Mouse (Mus musculus) forebrain, embryonic 10.5 days (tissue): ENCODE results near the gene Wdr59. TPM values are rescaled to one million over a fixed set of nuclear protein-coding genes. Genes with fewer than 3 reads are reported as not detected.

Experiments used
- DNase-seq: peaks from one replicate; pipeline ENCODE4 v3.0.0-alpha.2; 2017; ENCODE audit warnings: low spot score; ENCODE audit errors: extremely low spot score
- H3K27ac ChIP-seq: fragments of 300-500 bp; sonication (generic); 2 replicates; pipeline ENCODE4 v1.5.1; 2016; ENCODE audit warnings: mild to moderate bottlenecking
- H3K27me3 ChIP-seq: fragments of 300-500 bp; sonication (generic); 2 replicates; pipeline ENCODE4 v1.6.1; 2016; ENCODE audit warnings: mild to moderate bottlenecking; ENCODE audit not compliant: poor library complexity, severe bottlenecking
- H3K36me3 ChIP-seq: fragments of 300-500 bp; sonication (generic); replicated peaks from 2 replicates; pipeline ENCODE4 v1.6.1; 2016; ENCODE audit warnings: mild to moderate bottlenecking, moderate library complexity
- H3K4me1 ChIP-seq: fragments of 300-500 bp; sonication (generic); 2 replicates; pipeline ENCODE4 v1.6.1; 2016
- H3K4me3 ChIP-seq: fragments of 300-500 bp; sonication (generic); 2 replicates; pipeline ENCODE4 v1.5.1; 2016; ENCODE audit warnings: mild to moderate bottlenecking, moderate library complexity
- H3K9me3 ChIP-seq: fragments of 300-500 bp; sonication (generic); 2 replicates; pipeline ENCODE4 v1.6.1; 2016; ENCODE audit warnings: mild to moderate bottlenecking, moderate library complexity
- WGBS: fragments of 180-500 bp; shearing (Covaris S2); methylation state at CpG from one replicate; pipeline ENCODE4 v1.1.7; 2016; 5-methylcytosine and 5-hydroxymethylcytosine counted together
- polyA plus RNA-seq: library from polyadenylated mRNA; unstranded; fragments of >200 nt; fragmentation: Nextera tagmentation; extraction: Ambion mirVana; gene quantifications from 2 replicates; pipeline ENCODE4 v1.2.1, GENCODE M21; 2016

The Wdr59 gene
- polyA plus RNA-seq, 1 experiment from 2014 or later = 5.7 TPM

DNA sequence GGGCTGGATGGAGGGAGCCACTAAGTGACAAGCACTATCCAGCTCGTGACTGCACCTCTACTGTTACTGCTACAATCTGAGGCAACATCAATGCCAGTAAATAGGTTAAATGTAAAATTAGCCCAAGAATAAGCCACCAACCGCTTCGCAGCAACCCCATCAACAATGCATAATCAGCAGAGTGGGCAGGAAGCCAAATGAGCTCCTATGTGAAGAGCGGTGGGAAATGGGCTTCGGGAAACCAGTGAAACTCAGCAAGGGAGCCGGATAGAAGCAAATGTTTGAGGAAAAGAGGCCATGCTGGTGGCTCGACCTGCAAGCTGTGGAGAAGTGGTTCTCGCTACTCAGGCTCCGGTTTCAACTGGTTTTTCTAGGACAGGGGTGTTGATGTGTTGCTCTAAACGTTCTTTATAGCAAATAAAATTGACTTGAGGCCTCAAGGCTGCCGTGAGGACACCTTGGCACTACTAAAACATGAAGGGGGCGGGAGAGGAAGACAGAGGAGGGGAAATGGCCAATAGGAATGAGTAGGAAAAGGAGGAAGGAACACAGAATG is 50.3 kb downstream of the Wdr59 start:
- Histone ChIP-seq H3K27ac (no peak overlapping the region), H3K4me1 (peaks cover 10% of the 10 kb centered on the region; the same call in 1 of the 2 replicates)
- WGBS = 91% methylated on average over 12 of the region's 12 CpGs

DNA sequence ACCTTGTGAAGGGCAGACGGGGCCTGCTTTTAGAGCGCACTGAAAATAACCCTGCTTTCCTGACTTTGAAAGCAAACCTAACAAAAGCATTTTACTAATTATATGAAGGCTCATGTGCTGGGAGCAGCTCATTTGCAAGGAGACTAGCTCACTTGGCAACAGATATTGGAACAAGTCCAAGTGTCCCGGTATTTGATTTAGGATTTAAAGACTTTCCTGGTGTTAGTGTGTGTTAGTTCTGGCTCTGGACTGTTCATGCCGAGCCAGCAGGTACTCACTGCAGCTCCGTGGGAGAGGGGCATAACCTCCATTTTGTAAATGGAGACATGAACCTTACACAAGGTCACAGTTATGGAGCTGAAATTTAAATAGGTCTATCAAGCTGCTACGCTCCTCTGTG is 52.9 kb downstream of the Wdr59 start:
- peaks cover 12% of the 10 kb centered on the region for H3K36me3 ChIP-seq
- no peaks in the 10 kb centered on the region for H3K9me3 ChIP-seq
- H3K27ac ChIP-seq = no peak overlapping the region
- 82% methylated on average over 6 of the region's 6 CpGs for WGBS
- no peaks in the 10 kb centered on the region for H3K27me3 ChIP-seq
- H3K4me1 ChIP-seq = peaks cover 10% of the 10 kb centered on the region; the same call in 1 of the 2 replicates
- H3K4me3 ChIP-seq = no peak overlapping the region
- DNase-seq = no peak

More for the DNA sequence above, 50.3 kb downstream of the Wdr59 start:
- Histone ChIP-seq H3K9me3 (no peaks in the 10 kb centered on the region), H3K36me3 (peaks cover 13% of the 10 kb centered on the region), H3K4me3 (no peak overlapping the region), H3K27me3 (no peaks in the 10 kb centered on the region)
- DNase-seq = no peak

DNA sequence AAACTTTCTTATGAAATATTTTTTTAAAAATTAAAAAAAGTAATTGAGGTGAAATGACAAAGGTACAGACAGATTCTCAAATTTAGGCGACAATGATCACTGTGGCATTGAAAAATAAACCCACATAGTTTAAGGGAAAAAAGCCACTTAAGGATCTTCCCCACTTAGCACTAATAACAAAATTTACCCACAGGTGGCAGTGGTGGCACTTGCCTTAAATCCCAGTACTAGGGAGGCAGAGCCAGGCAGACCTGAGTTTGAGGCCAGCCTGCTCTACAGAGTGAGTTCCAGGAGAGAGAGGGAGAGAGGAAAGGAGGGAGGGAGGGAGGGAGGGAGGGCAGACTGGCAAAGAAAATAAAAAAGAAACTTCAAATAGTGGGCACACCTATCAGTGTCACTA is 56.6 kb downstream of the Wdr59 start:
- H3K36me3 ChIP-seq = peaks cover 12% of the 10 kb centered on the region
- H3K9me3 ChIP-seq = no peaks in the 10 kb centered on the region
- DNase-seq = no peak
- peaks cover 10% of the 10 kb centered on the region; the same call in 1 of the 2 replicates for H3K4me1 ChIP-seq
- no peaks in the 10 kb centered on the region for H3K27me3 ChIP-seq
- WGBS = 89% methylated on average over 1 of the region's 1 CpGs
- no peak overlapping the region for H3K27ac ChIP-seq
- no peak overlapping the region for H3K4me3 ChIP-seq

DNA sequence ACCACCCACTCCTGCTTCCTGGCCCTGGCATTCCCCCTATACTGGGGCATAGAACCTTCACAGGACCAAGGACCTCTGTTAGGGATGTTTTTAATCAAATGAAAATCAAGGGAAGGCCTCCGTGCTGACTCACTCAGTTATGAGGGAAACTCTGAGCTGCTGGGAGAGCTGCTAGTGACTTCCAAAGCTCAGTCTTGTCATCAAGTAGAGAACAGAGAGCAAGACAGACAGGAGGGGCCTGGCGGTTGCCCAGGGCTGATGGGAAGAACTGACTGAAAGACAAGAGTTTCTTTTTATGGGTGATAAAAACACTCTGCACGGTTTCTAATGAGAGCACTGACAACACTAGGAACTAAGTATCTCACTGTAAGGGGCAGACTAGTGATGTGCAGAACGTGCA is 57.4 kb downstream of the Wdr59 start:
- WGBS = 91% methylated on average over 4 of the region's 4 CpGs

DNA sequence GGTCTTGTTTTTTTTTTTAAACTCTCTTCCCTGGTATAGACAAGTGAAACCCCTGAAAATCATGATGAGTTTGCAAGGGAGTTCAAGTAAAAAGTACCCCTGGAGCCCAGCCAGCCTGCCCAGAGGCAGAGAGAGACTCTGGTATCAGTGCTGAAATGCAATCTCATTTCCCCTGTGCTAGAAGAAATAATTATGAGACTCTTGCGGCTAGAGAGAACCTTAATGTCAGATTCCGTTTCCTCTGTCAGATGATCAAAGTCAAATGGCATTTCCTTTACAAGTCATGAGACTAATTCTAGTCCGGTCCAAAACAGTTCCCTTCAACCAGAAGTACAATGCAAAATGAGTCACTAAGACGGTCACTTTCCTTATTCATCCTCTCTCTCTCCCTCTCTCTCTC is 72.2 kb downstream of the Wdr59 start:
- Histone ChIP-seq H3K36me3 (peaks cover 9% of the 10 kb centered on the region), H3K4me1 (no peaks in the 10 kb centered on the region), H3K4me3 (no peak overlapping the region), H3K27ac (no peak overlapping the region), H3K27me3 (no peaks in the 10 kb centered on the region), H3K9me3 (no peaks in the 10 kb centered on the region)
- no peak for DNase-seq
- 84% methylated on average over 4 of the region's 4 CpGs for WGBS

More for the DNA sequence above, 57.4 kb downstream of the Wdr59 start:
- H3K27ac ChIP-seq = no peak overlapping the region
- H3K27me3 ChIP-seq = no peaks in the 10 kb centered on the region
- H3K4me3 ChIP-seq = no peak overlapping the region
- H3K9me3 ChIP-seq = no peaks in the 10 kb centered on the region
- H3K36me3 ChIP-seq = peaks cover 14% of the 10 kb centered on the region
- DNase-seq = no peak
- peaks cover 10% of the 10 kb centered on the region; the same call in 1 of the 2 replicates for H3K4me1 ChIP-seq

DNA sequence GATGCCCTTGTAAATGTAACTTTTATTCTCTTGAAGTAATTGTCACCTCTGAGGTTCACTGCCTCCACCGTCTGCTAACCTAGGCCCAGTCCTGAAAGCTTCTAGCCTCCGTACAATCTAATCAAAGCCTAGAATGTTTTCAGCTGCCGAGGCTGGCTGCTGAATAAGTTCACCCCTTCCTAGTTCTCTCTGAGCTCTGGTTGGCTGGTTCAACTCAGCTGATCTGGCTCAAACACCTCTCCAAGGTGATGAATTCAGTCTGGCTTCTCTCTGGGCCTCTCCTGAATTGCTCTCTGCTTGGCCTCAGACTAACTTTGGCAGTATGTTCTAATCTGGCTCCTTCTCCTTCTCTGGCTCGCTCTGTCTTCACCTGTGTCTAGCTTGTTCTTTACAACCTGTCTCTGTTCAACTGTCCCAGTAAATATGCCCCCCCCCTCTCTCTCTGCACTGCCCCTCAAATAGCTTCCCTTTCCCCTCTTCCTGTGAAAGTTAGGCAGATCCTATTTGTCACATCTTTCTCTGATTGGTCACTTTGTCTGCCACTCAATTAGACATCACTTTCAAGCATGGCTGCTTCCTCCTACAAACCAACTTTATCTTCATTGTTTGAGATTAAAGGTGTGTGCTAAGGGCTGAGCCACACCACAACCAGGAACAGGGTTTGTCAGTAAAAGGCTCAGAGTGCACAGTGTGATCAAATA is 75.8 kb downstream of the Wdr59 start:
- peaks cover 9% of the 10 kb centered on the region for H3K36me3 ChIP-seq
- no peaks in the 10 kb centered on the region for H3K27me3 ChIP-seq
- WGBS = 83% methylated on average over 4 of the region's 4 CpGs
- H3K4me1 ChIP-seq = no peaks in the 10 kb centered on the region
- H3K27ac ChIP-seq = no peak overlapping the region
- no peak for DNase-seq
- H3K9me3 ChIP-seq = no peaks in the 10 kb centered on the region
- no peak overlapping the region for H3K4me3 ChIP-seq

DNA sequence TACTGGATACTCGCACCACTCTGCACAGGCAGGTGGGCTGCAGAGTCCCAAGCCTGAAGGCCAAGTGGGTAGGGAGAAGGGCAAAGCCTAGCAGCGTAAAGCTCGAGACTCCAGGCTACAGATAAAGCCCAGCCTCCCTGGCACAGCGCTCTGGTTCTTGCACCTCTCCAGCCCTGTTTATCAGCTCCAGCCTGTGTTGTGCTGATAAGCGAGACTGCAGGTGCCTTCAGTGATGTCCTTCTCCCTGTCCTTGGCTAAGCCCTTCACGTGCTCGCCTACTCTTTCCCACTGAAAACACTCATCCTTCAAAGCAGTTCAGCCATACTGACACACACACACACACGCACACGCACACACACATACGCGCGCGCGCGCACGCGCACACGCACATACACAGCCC is 76.3 kb downstream of the Wdr59 start:
- 87% methylated on average over 18 of the region's 18 CpGs for WGBS
- Histone ChIP-seq H3K27me3 (no peaks in the 10 kb centered on the region), H3K27ac (no peak overlapping the region), H3K4me1 (no peaks in the 10 kb centered on the region), H3K9me3 (no peaks in the 10 kb centered on the region), H3K36me3 (peaks cover 5% of the 10 kb centered on the region), H3K4me3 (no peak overlapping the region)
- no peak for DNase-seq

DNA sequence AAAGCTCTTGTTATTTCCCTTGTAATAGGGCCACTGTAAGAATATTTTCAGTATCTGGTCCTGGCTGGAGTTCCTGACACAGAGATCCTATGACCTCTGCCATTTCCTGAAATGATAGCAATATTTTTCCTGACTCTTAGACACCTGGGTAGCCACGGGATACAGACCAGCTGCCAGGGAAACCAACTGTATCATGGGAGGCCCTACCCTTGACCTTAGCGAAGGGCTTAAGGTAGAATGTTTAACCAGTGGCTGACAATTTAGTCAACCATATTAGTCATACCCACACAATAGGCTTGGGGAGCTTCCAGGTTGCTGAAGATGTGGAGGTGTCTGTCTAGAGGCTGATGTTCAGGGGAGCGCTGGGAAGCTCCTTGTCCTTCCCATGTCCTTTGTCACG is 77.6 kb downstream of the Wdr59 start:
- Histone ChIP-seq H3K4me1 (no peaks in the 10 kb centered on the region), H3K36me3 (0 out of 2 replicates have a peak, but pooled peaks cover 3% of the 10 kb centered on the region), H3K4me3 (no peak overlapping the region), H3K9me3 (no peaks in the 10 kb centered on the region), H3K27ac (no peak overlapping the region), H3K27me3 (no peaks in the 10 kb centered on the region)
- WGBS = 85% methylated on average over 4 of the region's 4 CpGs
- no peak for DNase-seq

DNA sequence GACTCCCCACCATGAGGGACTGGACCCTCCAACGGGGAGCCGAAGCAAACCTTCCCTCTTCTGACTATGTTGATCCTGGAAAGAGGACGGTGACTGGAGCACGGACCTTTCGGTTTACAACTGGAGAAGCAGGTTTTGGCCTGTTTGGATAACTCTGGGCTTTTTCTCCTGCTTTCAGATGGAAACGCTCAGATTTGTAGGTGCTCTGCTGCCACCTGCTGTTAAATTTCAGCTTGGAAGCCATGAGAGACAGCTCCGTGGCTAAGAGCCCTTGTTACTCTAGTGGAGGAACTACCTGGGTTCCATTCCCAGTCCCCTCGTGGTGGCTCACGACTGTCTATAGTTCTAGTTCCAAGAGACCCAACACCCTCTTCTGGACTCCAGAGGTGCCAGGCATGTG is 82.7 kb downstream of the Wdr59 start:
- Histone ChIP-seq H3K4me3 (no peak overlapping the region), H3K27ac (peak overlapping the region; percentile 57; the same call in 1 of the 2 replicates), H3K36me3 (no peaks in the 10 kb centered on the region), H3K4me1 (0 out of 2 replicates have a peak, but pooled peaks cover 4% of the 10 kb centered on the region), H3K27me3 (no peaks in the 10 kb centered on the region), H3K9me3 (no peaks in the 10 kb centered on the region)
- DNase-seq = peak; percentile 60
- WGBS = 21% methylated on average over 9 of the region's 9 CpGs

DNA sequence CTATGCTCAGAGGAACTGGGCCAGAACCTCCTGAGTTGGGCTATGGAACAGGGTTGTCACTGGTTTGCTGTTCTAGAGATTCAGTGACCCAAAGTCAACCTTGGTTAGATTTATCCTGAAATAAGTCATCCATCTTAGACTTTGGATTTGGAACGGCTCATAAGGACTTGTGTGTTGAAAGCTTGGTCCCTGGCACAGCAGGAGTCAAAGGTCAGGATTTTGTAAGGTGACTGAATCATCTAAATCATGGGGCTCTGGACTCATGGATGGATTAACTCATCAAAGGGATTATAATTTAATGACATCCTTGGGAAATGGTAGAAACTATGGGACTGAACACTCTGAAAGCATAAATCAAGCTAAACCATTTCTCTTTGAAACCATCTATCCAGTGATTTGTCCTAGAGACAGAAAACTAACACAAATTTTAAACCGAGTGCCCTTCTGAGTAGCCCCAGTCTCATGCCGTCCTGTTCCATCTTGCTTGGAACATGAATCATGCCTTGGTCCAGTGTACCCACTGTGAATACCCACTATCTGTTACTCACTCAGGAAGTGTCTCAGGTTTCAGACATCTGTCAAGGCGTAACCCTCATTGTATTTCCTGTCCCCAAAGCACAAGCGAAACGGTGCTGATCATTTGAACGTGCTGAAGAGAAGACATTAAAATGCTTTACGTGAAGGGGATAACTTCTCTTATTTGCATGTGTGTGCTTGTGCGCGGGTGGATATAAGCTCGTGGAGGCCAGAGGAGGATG is 86.6 kb downstream of the Wdr59 start:
- H3K36me3 ChIP-seq = no peaks in the 10 kb centered on the region
- DNase-seq = no peak
- no peak overlapping the region for H3K4me3 ChIP-seq
- H3K27me3 ChIP-seq = no peaks in the 10 kb centered on the region
- no peak overlapping the region for H3K27ac ChIP-seq
- WGBS = 84% methylated on average over 11 of the region's 11 CpGs
- H3K9me3 ChIP-seq = no peaks in the 10 kb centered on the region
- H3K4me1 ChIP-seq = 0 out of 2 replicates have a peak, but pooled peaks cover 4% of the 10 kb centered on the region

DNA sequence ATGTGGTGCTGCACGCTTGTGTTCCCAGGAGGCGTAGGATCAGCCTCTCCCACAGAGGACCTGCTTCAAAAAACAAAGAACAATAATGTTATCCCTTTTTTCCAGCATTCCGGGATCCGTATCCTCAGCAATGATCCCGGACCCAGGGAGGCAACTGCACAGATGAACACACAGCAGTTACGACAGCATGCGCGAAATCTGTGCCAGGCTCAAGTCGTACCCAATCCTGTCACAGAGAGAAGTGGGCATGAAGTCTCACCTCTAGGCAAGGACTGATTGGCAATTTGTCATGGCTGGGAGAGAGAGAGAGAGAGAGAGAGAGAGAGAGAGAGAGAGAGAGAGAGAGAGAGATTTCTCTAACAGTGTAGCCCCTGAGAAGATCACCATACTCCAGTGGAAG is 97.2 kb downstream of the Wdr59 start:
- H3K27ac ChIP-seq = no peak overlapping the region
- no peaks in the 10 kb centered on the region for H3K9me3 ChIP-seq
- H3K27me3 ChIP-seq = no peaks in the 10 kb centered on the region
- no peak for DNase-seq
- 94% methylated on average over 9 of the region's 9 CpGs for WGBS
- no peaks in the 10 kb centered on the region for H3K36me3 ChIP-seq
- no peaks in the 10 kb centered on the region for H3K4me1 ChIP-seq
- no peak overlapping the region for H3K4me3 ChIP-seq

DNA sequence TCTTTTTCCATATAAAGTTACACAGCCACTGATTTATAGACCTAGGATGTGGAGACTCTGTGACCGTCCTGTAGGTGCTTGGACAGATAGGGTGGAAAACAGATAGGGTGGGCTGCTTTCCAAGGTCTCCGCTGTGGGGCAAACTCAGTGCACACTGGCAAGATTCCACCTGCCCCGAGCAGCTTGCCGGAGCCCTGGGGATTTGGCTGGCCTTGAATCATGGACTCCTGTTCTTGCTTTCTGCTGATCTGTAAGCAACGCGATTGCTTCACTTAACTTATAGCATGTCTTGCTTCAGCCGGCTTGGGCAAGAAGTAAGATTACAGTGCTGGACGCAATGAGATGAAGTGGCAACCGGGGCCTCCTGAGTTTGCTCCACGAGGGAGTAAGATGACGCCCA is 97.7 kb downstream of the Wdr59 start:
- Histone ChIP-seq H3K4me3 (no peak overlapping the region), H3K4me1 (no peaks in the 10 kb centered on the region), H3K9me3 (no peaks in the 10 kb centered on the region), H3K36me3 (no peaks in the 10 kb centered on the region), H3K27ac (no peak overlapping the region), H3K27me3 (no peaks in the 10 kb centered on the region)
- WGBS = 89% methylated on average over 11 of the region's 11 CpGs
- no peak for DNase-seq

DNA sequence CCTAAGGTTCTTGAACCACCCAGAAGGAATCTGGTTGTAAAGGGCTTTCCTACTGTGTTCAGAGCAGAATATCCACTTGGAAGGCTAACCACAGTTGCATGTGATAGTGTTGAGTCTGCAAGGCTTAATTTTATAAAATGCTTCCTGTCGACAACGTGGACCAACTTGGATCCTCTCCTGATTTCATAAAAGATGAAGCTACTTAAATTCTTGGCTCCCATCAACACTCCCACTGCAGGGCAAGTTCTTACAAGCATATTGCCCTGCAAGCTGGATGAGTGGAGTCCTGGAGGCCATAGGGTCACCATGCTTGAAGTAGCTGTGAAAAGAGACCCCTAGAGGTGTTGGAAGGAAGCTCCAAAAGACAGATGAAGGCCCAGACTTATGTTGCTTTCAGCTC is 99.3 kb downstream of the Wdr59 start:
- H3K27ac ChIP-seq = no peak overlapping the region
- no peak for DNase-seq
- H3K36me3 ChIP-seq = no peaks in the 10 kb centered on the region
- no peaks in the 10 kb centered on the region for H3K27me3 ChIP-seq
- H3K4me3 ChIP-seq = no peak overlapping the region
- WGBS = 89% methylated on average over 2 of the region's 2 CpGs
- no peaks in the 10 kb centered on the region for H3K9me3 ChIP-seq
- H3K4me1 ChIP-seq = no peaks in the 10 kb centered on the region
